Mouse (Mus musculus): ENCODE measurements around the gene Agk. TPM values are rescaled to one million over a fixed set of nuclear protein-coding genes. Genes with fewer than 3 reads are reported as not detected.
A peak's percentile ranks its signal among the peaks of the same experiment; 100 is the strongest.

Gene Agk
- polyA plus RNA-seq, 1 experiment, result 40.8 TPM

DNA sequence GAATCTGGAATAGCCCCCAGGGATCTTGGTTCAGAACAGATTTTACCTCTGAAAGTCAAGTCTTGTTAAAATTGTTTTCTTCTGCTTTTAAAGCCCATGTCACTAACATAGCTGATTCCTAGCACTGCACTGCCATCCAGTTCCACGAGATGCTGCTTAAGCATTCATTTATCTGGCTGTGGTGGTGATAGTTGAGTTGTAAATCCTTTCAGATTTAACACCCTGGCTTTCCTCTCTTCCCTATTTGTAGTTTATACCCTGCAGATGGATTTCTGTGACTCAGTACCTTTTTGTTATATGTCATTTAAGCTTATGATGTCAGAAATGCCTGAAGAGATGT, 22.8 kb downstream of the Agk start:
- no peak for TF ChIP-seq POLR2A (IDR thresholded peaks at IDR 0.05; ENCODE audit: extremely low read depth, insufficient read depth, low read length)
- Histone ChIP-seq H3K27ac (ENCODE audit: insufficient read depth, low read length) (no peak overlapping the region), H3K4me1 (ENCODE audit: control insufficient read depth, insufficient read depth, low read length) (no peaks in the 10 kb centered on the region; the same call in 1 of the 2 replicates), H3K4me3 (ENCODE audit: insufficient read depth, low read length) (no peak overlapping the region)

DNA sequence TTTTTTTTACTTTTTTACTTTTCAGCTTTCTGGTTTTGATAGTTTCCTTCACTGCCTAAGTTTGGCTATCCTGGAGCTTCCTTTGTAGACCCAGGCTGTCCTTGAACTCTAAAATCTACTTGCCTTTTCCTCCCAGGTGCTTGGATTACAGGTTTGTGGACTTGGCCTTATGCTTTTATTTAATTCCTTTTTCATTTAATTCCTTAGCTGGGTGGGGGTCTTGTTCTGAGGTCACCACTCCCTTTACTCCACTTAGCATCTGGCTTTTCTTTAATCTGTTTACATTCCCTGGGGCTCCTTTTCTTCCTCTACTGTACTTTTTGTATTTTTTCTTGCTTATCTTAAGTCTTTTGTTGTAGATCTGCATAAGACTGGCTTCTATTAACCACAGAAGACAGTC, 25.1 kb downstream of the Agk start:
- Histone ChIP-seq H3K4me1 (ENCODE audit: control insufficient read depth, insufficient read depth, low read length) (no peaks in the 10 kb centered on the region; the same call in 1 of the 2 replicates), H3K27ac (ENCODE audit: insufficient read depth, low read length) (no peak overlapping the region), H3K4me3 (ENCODE audit: insufficient read depth, low read length) (no peak overlapping the region)
- TF ChIP-seq POLR2A (IDR thresholded peaks at IDR 0.05; ENCODE audit: extremely low read depth, insufficient read depth, low read length), result no peak
- TF ChIP-seq CTCF (IDR thresholded peaks at IDR 0.05; ENCODE audit: extremely low read depth, insufficient read depth, low read length), result no peak

DNA sequence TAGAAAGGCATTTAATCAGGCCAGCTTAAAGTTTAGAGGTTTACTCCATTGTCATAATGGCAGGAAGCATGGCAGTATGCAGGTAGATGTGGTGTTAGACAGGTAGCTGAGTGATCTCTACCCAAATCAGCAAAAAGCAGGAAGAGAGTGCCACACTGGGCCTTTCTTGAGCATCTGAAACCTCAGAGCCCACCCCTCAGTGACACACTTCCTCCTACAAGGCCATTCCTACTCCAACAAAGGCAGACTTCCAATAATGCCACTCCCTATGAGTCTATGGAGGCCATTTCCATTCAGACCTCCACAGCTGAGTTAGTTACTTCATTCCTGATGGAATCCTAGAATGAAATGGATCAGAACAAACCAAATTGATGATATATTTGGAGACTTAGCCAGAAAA, 25.9 kb downstream of the Agk start:
- TF ChIP-seq CTCF (IDR thresholded peaks at IDR 0.05; ENCODE audit: extremely low read depth, insufficient read depth, low read length) (no peak), POLR2A (IDR thresholded peaks at IDR 0.05; ENCODE audit: extremely low read depth, insufficient read depth, low read length) (no peak)
- Histone ChIP-seq H3K4me1 (ENCODE audit: control insufficient read depth, insufficient read depth, low read length) (no peaks in the 10 kb centered on the region; the same call in 1 of the 2 replicates), H3K4me3 (ENCODE audit: insufficient read depth, low read length) (no peak overlapping the region), H3K27ac (ENCODE audit: insufficient read depth, low read length) (no peak overlapping the region)

DNA sequence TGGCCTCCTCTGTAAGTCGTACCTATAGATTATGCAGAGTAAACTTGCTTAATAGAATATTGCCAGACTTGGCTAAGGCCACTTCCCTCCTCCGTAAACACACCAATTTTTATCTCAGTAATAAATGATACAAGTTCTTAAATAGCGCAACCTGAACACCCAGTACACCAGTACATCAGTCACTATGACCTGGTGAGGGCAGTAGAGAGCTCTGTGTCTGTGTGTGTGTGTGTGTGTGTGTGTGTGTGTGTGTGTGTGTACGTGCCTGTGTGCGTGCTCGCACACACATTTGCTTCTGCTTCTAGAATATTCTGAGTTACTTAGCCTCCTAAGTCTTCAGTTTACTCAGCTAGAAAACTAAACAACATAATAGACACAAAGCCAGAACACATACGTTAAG, 28.4 kb downstream of the Agk start:
- Histone ChIP-seq H3K27ac (ENCODE audit: insufficient read depth, low read length) (no peak overlapping the region), H3K4me3 (ENCODE audit: insufficient read depth, low read length) (no peak overlapping the region), H3K4me1 (ENCODE audit: control insufficient read depth, insufficient read depth, low read length) (no peaks in the 10 kb centered on the region)
- TF ChIP-seq POLR2A (IDR thresholded peaks at IDR 0.05; ENCODE audit: extremely low read depth, insufficient read depth, low read length) (no peak), CTCF (IDR thresholded peaks at IDR 0.05; ENCODE audit: extremely low read depth, insufficient read depth, low read length) (peak; percentile 25; the same call in 1 of the 2 replicates)

DNA sequence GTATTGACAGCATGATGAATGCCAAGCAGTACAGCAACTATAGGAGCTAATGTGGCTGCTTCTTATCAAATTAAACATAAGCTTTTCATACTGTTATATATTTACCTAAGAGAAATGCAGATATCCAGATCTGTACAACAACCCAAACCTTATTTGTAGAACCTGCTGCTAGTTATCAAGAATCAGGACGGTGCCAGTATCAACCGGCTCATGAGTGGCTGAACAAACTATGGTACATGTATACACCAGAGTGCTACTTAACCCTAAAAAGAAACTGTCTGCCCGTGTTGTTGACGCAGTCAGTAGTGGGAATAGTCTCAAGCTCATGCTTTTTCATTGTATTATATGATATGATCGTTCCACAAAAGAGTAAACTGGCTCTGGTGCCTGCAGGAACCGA, 46.1 kb downstream of the Agk start:
- Histone ChIP-seq H3K27ac (ENCODE audit: insufficient read depth, low read length) (no peak overlapping the region), H3K4me1 (ENCODE audit: control insufficient read depth, insufficient read depth, low read length) (no peaks in the 10 kb centered on the region), H3K4me3 (ENCODE audit: insufficient read depth, low read length) (no peak overlapping the region)
- TF ChIP-seq POLR2A (IDR thresholded peaks at IDR 0.05; ENCODE audit: extremely low read depth, insufficient read depth, low read length) (no peak), CTCF (IDR thresholded peaks at IDR 0.05; ENCODE audit: extremely low read depth, insufficient read depth, low read length) (no peak)

DNA sequence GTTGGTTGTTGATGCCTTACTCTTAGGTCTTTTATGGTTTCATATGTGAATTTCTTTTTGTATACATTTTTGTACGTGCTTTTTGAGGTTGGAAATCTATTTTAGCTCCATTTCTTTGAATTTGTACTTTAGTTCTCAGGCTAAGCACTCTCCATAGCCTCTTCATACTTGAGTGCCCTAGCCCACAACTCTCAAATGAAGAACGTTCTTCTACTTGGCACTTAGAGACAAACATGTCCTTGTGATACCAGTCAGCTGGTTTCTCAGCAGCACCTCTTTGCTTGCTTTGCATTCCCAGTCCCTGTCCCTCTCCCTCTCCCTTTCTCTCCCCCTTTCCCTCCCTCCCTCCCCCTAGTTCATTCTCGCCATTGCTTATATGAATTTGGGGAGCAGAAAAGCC, 55.2 kb downstream of the Agk start:
- Histone ChIP-seq H3K4me1 (ENCODE audit: control insufficient read depth, insufficient read depth, low read length) (no peaks in the 10 kb centered on the region), H3K4me3 (ENCODE audit: insufficient read depth, low read length) (no peak overlapping the region), H3K27ac (ENCODE audit: insufficient read depth, low read length) (no peak overlapping the region)
- TF ChIP-seq POLR2A (IDR thresholded peaks at IDR 0.05; ENCODE audit: extremely low read depth, insufficient read depth, low read length) (no peak), CTCF (IDR thresholded peaks at IDR 0.05; ENCODE audit: extremely low read depth, insufficient read depth, low read length) (no peak)

DNA sequence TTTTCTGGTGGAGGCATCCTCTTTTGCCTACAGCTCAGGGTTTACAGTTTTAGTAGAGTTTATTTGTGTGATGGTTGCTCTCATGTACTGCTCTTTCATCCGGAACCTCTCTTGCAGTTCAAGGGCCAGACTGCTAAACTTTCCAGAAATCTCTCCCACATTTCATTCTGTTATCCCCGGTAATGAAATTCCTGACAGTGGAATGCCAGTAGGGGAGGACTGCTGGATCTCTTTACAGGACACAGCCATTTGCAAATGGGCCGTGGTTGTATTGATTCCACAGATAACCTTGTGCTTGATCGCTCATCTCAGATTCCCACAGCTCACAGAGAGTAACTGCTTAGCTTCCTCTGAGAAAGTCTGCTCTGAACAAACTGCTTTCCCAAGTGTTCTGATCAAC, 56.9 kb downstream of the Agk start:
- no peak overlapping the region for H3K4me3 ChIP-seq (ENCODE audit: insufficient read depth, low read length)
- H3K27ac ChIP-seq (ENCODE audit: insufficient read depth, low read length), result no peak overlapping the region
- TF ChIP-seq POLR2A (IDR thresholded peaks at IDR 0.05; ENCODE audit: extremely low read depth, insufficient read depth, low read length) (no peak), CTCF (IDR thresholded peaks at IDR 0.05; ENCODE audit: extremely low read depth, insufficient read depth, low read length) (no peak)
- no peaks in the 10 kb centered on the region for H3K4me1 ChIP-seq (ENCODE audit: control insufficient read depth, insufficient read depth, low read length)

DNA sequence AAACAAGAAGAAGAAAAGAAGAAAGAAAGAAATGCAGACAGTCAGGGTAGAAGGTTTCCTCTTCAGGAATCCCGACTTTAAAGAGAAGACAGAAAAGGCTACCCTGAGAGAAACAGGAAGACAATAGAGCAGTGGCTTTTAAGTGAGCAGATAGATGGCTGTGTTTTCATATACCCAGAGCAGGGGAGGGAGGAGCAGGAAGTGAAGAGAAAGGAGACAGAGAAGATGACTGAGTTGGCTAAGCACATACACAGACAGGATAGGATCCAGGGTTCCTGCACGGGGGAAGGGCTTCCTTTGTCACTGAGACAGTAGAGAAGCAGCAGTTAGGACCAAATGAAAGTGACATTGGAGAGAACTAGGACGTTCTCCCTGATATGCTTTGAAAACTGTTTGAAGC, 60.7 kb downstream of the Agk start:
- no peak overlapping the region for H3K27ac ChIP-seq (ENCODE audit: insufficient read depth, low read length)
- H3K4me1 ChIP-seq (ENCODE audit: control insufficient read depth, insufficient read depth, low read length), result no peaks in the 10 kb centered on the region
- no peak for TF ChIP-seq CTCF (IDR thresholded peaks at IDR 0.05; ENCODE audit: extremely low read depth, insufficient read depth, low read length)
- H3K4me3 ChIP-seq (ENCODE audit: insufficient read depth, low read length), result no peak overlapping the region

DNA sequence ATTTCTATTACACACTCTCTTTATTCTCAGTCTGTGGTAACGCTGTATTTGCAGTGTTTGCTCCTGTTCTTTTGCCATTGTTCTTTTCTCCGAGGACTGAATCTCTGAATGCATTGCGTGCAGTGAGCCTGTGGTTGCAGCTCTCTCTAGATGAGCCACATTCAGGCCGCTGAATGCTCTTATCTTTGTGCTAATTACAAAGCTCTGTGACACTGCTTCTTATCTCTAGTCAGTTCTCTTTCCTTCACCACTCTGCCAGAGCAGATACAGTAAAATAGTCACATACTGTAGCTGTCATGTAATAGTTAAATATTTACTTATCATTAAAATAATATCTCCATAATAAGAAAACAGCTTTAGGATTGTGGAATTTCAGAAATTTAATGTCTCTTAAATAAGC, 63.7 kb downstream of the Agk start:
- Histone ChIP-seq H3K27ac (ENCODE audit: insufficient read depth, low read length) (no peak overlapping the region), H3K4me1 (ENCODE audit: control insufficient read depth, insufficient read depth, low read length) (peaks cover 2% of the 10 kb centered on the region; the same call in 1 of the 2 replicates)

DNA sequence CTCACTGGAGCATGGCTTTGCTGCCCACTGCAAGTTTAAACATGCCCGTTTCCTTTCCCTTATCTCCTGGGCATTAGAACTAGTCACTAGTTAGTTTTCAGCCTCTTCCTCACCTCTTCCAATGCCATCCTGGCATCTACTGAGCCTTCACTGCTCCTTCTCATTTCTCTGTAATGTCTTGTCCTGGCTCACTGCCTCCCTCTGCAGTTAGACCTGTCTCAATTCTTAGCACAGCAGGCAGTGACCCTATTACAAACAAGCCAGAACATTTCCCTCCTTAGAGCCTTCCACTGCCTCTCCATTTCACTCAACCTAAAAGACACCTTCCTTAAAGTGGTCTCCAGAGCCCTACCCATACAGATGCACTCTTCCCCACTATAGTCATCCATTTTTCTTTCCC, 66.0 kb downstream of the Agk start:
- H3K4me3 ChIP-seq (ENCODE audit: insufficient read depth, low read length), result no peak overlapping the region
- TF ChIP-seq POLR2A (IDR thresholded peaks at IDR 0.05; ENCODE audit: extremely low read depth, insufficient read depth, low read length), result no peak
- TF ChIP-seq CTCF (IDR thresholded peaks at IDR 0.05; ENCODE audit: extremely low read depth, insufficient read depth, low read length), result peak; percentile 34
- peaks cover 2% of the 10 kb centered on the region; the same call in 1 of the 2 replicates for H3K4me1 ChIP-seq (ENCODE audit: control insufficient read depth, insufficient read depth, low read length)
- H3K27ac ChIP-seq (ENCODE audit: insufficient read depth, low read length), result no peak overlapping the region

More for the DNA sequence above, 63.7 kb downstream of the Agk start:
- TF ChIP-seq CTCF (IDR thresholded peaks at IDR 0.05; ENCODE audit: extremely low read depth, insufficient read depth, low read length) (no peak), POLR2A (IDR thresholded peaks at IDR 0.05; ENCODE audit: extremely low read depth, insufficient read depth, low read length) (no peak)
- no peak overlapping the region for H3K4me3 ChIP-seq (ENCODE audit: insufficient read depth, low read length)

DNA sequence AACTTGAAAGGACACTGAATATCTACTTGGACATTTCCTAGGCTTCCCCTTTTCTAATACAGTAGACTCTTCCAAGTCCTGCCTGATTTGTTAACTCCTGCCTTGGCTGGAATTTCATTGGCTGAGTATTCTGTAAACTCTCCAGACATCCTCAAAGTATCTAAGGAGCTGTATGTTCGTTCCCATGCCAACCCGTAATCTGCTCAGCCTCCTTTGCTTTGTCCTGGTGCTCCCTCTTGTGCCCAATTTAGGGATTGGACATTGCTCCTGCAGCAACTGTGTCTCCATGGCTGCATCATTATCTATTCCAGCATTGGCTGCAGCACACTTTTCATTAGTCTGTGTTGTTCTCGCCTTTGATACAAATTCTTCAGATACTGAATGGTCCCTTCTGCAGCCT, 68.2 kb downstream of the Agk start:
- no peak overlapping the region for H3K27ac ChIP-seq (ENCODE audit: insufficient read depth, low read length)
- H3K4me3 ChIP-seq (ENCODE audit: insufficient read depth, low read length), result no peak overlapping the region
- TF ChIP-seq POLR2A (IDR thresholded peaks at IDR 0.05; ENCODE audit: extremely low read depth, insufficient read depth, low read length) (no peak), CTCF (IDR thresholded peaks at IDR 0.05; ENCODE audit: extremely low read depth, insufficient read depth, low read length) (peak; percentile 98)

More for the DNA sequence above, 68.2 kb downstream of the Agk start:
- peaks cover 2% of the 10 kb centered on the region; the same call in 1 of the 2 replicates for H3K4me1 ChIP-seq (ENCODE audit: control insufficient read depth, insufficient read depth, low read length)

All from cortical plate, adult 2 months (tissue).